Mouse (Mus musculus) intestine, postnatal 0 days (tissue): ENCODE measurements at regions not wholly inside any gene's neighbourhood (a gene's known extent, or its start where the extent isn't known, plus 50 kb on each side); places are given as distances from the start of the nearest gene placed in this dataset.

ENCODE experiments used
- ATAC-seq: fragments of 200-750 bp; cut with Nextera tagmentation; 2 replicates; pipeline ENCODE4 v1.8.0; 2017; ENCODE audit warnings: mild to moderate bottlenecking, moderate TSS enrichment, moderate library complexity
- H3K27ac ChIP-seq: fragments of 300-500 bp; sonication (generic); 2 replicates; pipeline ENCODE4 v1.5.1; 2014; ENCODE audit warnings: mild to moderate bottlenecking, low read depth, low read length, moderate library complexity
- H3K27me3 ChIP-seq: fragments of 300-500 bp; sonication (generic); replicated peaks from 2 replicates; pipeline ENCODE4 v1.6.1; 2014; ENCODE audit warnings: low read length, mixed read lengths; ENCODE audit not compliant: control insufficient read depth, insufficient read depth
- H3K36me3 ChIP-seq: fragments of 300-500 bp; sonication (generic); 2 replicates; pipeline ENCODE4 v1.6.1; 2014; ENCODE audit warnings: mild to moderate bottlenecking, moderate library complexity; ENCODE audit not compliant: control insufficient read depth, insufficient read depth
- H3K4me1 ChIP-seq: fragments of 300-500 bp; sonication (generic); replicated peaks from 2 replicates; pipeline ENCODE4 v1.6.1; 2014; ENCODE audit warnings: antibody characterized with exemption, low read length, mixed read lengths; ENCODE audit not compliant: control insufficient read depth, insufficient read depth
- H3K4me2 ChIP-seq: fragments of 300-500 bp; sonication (generic); replicated peaks from 2 replicates; pipeline ENCODE4 v1.6.1; 2014; ENCODE audit warnings: low read depth, mild to moderate bottlenecking, moderate library complexity
- H3K4me3 ChIP-seq: fragments of 300-500 bp; sonication (generic); 2 replicates; pipeline ENCODE4 v1.5.1; 2014; ENCODE audit warnings: low read depth, low read length
- H3K9ac ChIP-seq: fragments of 300-500 bp; sonication (generic); 2 replicates; pipeline ENCODE4 v1.6.1; 2014; ENCODE audit warnings: mild to moderate bottlenecking, low read depth, low read length
- H3K9me3 ChIP-seq: fragments of 300-500 bp; sonication (generic); 2 replicates; pipeline ENCODE4 v1.6.1; 2016; ENCODE audit warnings: mixed run types; ENCODE audit not compliant: control insufficient read depth
- CTCF ChIP-seq: sonication (generic); IDR thresholded peaks from 2 replicates; pipeline ENCODE4 v1.5.1; 2016; ENCODE audit warnings: low read depth, mild to moderate bottlenecking, control low read depth, antibody characterized with exemption, moderate library complexity
- WGBS: fragments of 180-500 bp; shearing (Covaris S2); extraction: QIAGEN DNeasy Blood & Tissue Kit; methylation state at CpG from one replicate; pipeline ENCODE4 v1.1.7; 2014; 5-methylcytosine and 5-hydroxymethylcytosine counted together

DNA sequence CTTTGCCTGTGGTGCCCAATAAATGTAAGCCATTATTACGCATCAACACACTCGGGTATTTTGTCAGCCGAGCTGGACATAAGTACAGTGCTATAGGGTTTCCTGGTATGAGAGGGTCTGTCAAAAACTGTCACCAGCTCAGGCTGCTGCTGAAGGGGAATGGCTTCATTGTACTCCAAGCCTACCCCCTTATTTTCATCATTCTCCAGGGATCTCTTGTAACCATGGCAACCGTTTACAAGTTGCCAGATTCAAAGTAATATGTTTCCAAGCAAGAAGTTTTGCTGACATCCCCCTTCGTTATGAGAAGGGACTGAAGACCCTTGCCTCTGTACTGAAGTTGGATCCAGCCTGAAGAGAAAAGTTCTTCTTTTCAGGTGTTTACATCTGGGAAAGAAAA is 410.3 kb upstream of the Kdm8 start:
- Histone ChIP-seq H3K9ac (no peak overlapping the region), H3K4me2 (no peak overlapping the region), H3K27ac (no peak overlapping the region), H3K4me3 (no peak overlapping the region), H3K9me3 (no peaks in the 10 kb centered on the region), H3K36me3 (no peaks in the 10 kb centered on the region), H3K4me1 (no peaks in the 10 kb centered on the region), H3K27me3 (no peaks in the 10 kb centered on the region)
- no peak for TF ChIP-seq CTCF
- 84% methylated on average over 5 of the region's 5 CpGs for WGBS
- no peak for ATAC-seq

DNA sequence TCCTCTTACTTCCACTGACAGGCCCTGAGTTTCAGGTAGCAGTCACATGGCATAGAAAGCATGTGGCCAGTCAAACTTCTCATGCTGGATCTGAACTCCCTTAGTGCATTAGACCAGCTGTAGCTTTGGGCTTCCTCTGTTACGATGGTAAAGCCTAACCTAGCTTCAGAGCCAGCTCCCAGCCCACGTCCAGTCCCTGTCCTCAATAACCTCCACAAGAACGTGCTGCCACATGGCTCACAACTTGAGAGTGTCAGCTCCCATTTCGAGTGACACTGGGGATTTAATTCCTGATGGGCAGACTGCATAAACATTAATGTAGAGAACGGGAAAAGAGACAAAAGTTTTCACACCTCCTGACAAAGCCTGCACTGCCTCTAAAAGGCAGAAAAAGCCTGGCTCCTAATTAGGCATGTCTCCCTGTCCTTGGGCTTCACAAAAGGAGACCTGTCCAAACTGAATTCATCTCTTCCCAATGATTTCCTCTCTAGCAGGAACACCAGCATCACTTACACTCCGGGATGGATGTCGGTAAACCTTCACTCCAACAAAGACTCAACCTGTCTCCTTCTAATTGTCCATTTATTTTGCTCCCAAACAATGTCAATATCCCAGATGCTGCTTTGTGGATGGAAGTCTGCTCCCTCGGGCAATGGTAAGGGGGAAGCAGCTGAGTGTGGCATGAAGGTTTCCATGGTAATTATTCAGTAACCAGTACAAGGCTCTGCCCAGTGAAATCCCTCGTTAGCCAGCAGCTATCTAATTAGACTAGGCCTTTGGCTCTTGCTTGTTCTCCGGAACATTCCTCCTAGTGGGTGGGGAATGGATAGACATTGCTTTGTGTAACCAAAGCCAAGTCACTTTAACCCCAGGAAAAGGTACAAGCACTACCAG is 408.1 kb upstream of the Kdm8 start:
- H3K27ac ChIP-seq, result no peak overlapping the region
- no peak overlapping the region for H3K4me3 ChIP-seq
- no peaks in the 10 kb centered on the region for H3K36me3 ChIP-seq
- no peak overlapping the region for H3K9ac ChIP-seq
- no peak for ATAC-seq
- no peaks in the 10 kb centered on the region for H3K9me3 ChIP-seq
- no peak for TF ChIP-seq CTCF
- no peaks in the 10 kb centered on the region for H3K27me3 ChIP-seq
- H3K4me2 ChIP-seq, result no peak overlapping the region
- 72% methylated on average over 10 of the region's 10 CpGs for WGBS
- no peaks in the 10 kb centered on the region for H3K4me1 ChIP-seq

DNA sequence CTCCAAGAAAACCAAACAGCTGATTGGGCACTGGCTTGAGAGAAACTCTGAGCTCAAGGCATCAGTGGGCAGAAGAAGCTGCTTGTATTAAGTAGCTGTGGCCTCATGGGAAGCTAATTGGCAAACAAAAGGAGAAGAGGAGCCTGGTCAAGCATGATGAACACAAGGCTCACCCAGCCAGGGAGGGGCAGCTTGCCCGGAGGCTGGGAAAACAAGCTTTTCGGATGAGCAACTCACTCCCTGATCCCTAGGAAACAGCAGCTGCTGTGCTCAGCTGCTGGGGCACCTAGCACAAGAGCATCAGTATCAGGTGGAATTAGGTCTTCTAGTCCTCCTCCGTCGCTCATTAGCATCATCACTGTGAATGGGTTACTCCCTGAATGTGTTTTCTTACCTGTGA is 405.6 kb upstream of the Kdm8 start:
- Histone ChIP-seq H3K9ac (no peak overlapping the region), H3K27me3 (no peaks in the 10 kb centered on the region), H3K36me3 (no peaks in the 10 kb centered on the region), H3K4me3 (no peak overlapping the region), H3K9me3 (no peaks in the 10 kb centered on the region), H3K4me2 (no peak overlapping the region), H3K27ac (no peak overlapping the region), H3K4me1 (no peaks in the 10 kb centered on the region)
- no peak for TF ChIP-seq CTCF
- WGBS, result 77% methylated on average over 4 of the region's 4 CpGs
- no peak for ATAC-seq

DNA sequence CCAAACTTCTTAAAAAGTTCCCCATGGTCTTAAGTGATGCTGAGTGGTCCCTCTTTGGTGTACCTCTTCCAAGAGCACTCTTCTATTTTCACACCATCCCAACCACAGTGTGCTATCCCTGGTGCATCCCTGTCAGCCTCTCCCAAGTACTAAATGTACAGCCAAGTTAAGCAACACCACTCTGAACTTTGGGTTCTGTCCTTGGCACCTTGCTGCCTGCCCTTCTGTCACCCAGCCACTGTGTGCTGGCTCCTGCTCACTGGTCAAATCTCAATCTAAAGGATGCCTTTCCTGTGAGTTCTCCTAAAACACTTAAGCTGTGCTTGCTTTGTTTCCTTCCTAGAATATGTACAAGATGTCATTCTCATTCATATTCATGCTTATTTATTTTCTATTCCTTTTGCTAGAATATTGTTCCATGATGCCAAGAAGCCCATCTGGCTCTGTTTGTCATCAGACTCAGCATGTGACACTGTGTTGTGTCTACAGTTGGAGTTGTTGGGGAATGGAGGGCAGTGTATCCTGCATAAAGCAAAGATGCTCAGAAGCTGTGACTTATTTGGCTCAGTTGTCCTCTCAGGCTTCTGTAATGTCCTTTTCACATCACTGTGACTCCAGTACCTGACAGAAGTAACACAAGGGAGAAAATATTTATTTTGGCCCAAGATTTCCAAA is 388.4 kb upstream of the Kdm8 start:
- no peaks in the 10 kb centered on the region for H3K36me3 ChIP-seq
- no peaks in the 10 kb centered on the region for H3K9me3 ChIP-seq
- no peaks in the 10 kb centered on the region for H3K4me1 ChIP-seq
- H3K9ac ChIP-seq, result no peak overlapping the region
- no peak for TF ChIP-seq CTCF
- H3K27ac ChIP-seq, result no peak overlapping the region
- ATAC-seq, result no peak
- no peaks in the 10 kb centered on the region for H3K27me3 ChIP-seq
- H3K4me3 ChIP-seq, result no peak overlapping the region
- H3K4me2 ChIP-seq, result no peak overlapping the region

DNA sequence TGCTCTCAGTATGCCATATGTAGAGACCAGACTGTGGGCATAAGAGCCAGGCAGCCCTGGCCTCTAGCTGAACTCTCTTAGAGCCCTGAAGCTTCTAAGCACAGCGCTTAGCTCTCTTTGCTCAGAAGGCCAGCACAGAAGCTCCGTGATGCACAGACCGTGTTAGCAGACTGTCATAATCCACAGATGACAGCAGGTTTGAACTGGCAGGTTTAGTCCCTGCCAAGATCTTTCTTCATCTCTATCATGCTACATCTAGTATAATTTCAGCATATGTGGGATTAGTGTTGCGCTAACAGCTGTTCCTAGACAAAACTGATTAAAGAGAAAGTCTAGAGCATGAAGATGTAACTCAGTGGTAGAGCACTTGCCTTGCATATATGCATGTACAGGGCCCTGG is 342.0 kb upstream of the Kdm8 start:
- no peak overlapping the region for H3K27ac ChIP-seq

DNA sequence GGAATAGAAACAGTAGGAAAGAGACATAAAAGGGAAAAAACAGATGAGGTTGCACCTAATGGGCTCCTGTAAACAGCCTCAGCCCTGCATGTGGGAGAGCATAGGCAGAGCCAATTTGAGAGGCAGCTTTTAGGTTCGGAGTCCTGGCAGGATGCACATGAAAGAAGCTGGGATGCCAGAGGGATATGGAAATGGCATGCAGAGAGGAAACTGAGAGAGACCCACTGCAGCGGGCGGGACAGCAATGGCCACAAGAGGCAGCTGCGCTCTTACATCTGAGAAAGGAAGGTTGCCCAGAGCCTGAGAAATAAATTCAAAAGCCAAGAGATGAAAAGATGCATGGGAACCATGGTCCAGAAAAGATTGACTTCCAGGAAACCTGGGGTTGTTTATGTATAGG is 340.5 kb upstream of the Kdm8 start:
- peak; percentile 26; the same call in 1 of the 2 replicates for TF ChIP-seq CTCF
- Histone ChIP-seq H3K27me3 (no peaks in the 10 kb centered on the region), H3K9ac (no peak overlapping the region), H3K9me3 (no peaks in the 10 kb centered on the region), H3K27ac (no peak overlapping the region), H3K36me3 (no peaks in the 10 kb centered on the region), H3K4me1 (no peaks in the 10 kb centered on the region), H3K4me3 (no peak overlapping the region), H3K4me2 (no peak overlapping the region)
- WGBS, result 79% methylated on average over 4 of the region's 4 CpGs
- ATAC-seq, result no peak

More for the DNA sequence above, 342.0 kb upstream of the Kdm8 start:
- Histone ChIP-seq H3K4me3 (no peak overlapping the region), H3K27me3 (no peaks in the 10 kb centered on the region), H3K9ac (no peak overlapping the region), H3K9me3 (no peaks in the 10 kb centered on the region), H3K36me3 (no peaks in the 10 kb centered on the region), H3K4me2 (no peak overlapping the region), H3K4me1 (no peaks in the 10 kb centered on the region)
- 86% methylated on average over 4 of the region's 4 CpGs for WGBS
- ATAC-seq, result no peak
- TF ChIP-seq CTCF, result no peak
